In the genomic region with DNA sequence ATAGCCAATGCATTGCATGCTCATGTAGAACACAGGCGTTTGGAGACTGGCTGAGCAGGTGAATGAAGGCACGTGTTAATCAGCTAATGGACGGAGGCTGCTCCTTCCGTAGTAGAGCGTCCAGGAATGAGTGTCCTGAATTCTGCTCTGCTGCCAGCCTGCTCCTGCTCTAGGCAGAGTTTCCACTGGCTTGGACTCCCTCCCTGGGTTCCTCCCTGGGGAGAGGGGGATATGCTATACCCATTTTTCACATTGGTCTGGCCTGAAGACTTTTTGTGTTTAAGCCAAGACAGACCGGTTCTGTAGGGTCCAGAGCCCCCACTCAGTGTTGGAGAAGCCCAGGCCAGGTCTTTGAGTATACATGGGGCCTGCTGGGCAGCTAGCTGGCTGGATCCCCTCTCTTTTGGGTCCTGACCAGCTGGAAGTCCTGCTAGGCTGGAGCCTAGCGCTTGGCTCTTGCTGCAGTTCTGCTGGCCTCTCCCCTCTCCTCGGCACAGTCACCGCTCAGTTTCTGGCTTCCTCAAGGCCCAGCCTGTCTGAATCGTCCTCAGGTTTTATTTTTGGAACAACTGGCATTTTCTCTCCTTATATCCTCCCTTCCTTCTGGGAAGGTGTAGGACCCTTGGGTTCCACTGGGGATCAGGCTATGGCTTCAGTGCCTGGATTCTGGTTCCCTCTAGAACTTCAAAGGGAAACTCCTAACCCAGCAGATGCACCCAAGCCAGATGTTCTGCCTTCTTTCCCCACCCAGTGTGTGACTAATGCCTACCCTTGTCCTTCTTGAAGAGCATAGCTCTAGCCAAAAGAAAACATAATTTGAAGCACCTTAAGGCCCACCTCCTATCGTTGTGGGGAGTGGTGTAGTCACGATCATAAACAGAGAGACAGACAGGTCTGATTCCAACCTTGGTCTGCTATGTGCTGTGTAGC, we compare ENCODE assay signal across 11 mouse cellular contexts. TPM values are rescaled to one million over a fixed set of nuclear protein-coding genes. Genes with fewer than 3 reads are reported as not detected.
DNase-seq lines count a peak whose midpoint lies in the region; ATAC-seq and TF ChIP-seq lines count a peak whose summit lies in the region.
"Had no signal": no experiment of that assay in that cellular context is flagged by ENCODE, and none has a peak within 500 bp of the region (broad histone marks: within the 10 kb centered on the region; RNA-seq: fewer than 3 reads in every experiment).

No protein-coding gene starts in this region.

- no peak overlapping the region for H3K9ac ChIP-seq in kidney, embryonic 16.5 days (replicated peaks; ENCODE audit: low read length)
- no peak overlapping the region for H3K9ac ChIP-seq in intestine, embryonic 16.5 days (ENCODE audit: low read depth, low read length)
- H3K9ac ChIP-seq: midbrain, embryonic 13.5 days had no signal

- no peaks in the 10 kb centered on the region for H3K9me3 ChIP-seq in kidney, embryonic 16.5 days (ENCODE audit: low read length)
- H3K9me3 ChIP-seq in embryonic facial prominence, embryonic 10.5 days: no peaks in the 10 kb centered on the region
- H3K9me3 ChIP-seq in intestine, embryonic 16.5 days (ENCODE audit: control insufficient read depth, low read length): no peaks in the 10 kb centered on the region
- H3K9me3 ChIP-seq: hindbrain, embryonic 10.5 days; midbrain, embryonic 13.5 days had no signal

- no peaks in the 10 kb centered on the region for H3K36me3 ChIP-seq in kidney, embryonic 16.5 days (ENCODE audit: insufficient read depth, low read length)
- no peaks in the 10 kb centered on the region for H3K36me3 ChIP-seq in kidney, adult 2 months (ENCODE audit: control insufficient read depth, insufficient read depth, low read length)
- H3K36me3 ChIP-seq in embryonic facial prominence, embryonic 10.5 days (replicated peaks): no peaks in the 10 kb centered on the region
- H3K36me3 ChIP-seq in intestine, embryonic 16.5 days (ENCODE audit: control insufficient read depth, insufficient read depth, low read length): no peaks in the 10 kb centered on the region
- H3K36me3 ChIP-seq: hindbrain, embryonic 10.5 days; midbrain, embryonic 13.5 days had no signal

- H3K27me3 ChIP-seq in kidney, embryonic 16.5 days (ENCODE audit: insufficient read depth, low read length): no peaks in the 10 kb centered on the region
- H3K27me3 ChIP-seq in kidney, adult 2 months (replicated peaks; ENCODE audit: control insufficient read depth, insufficient read depth, low read length): no peaks in the 10 kb centered on the region
- H3K27me3 ChIP-seq in embryonic facial prominence, embryonic 10.5 days (replicated peaks; ENCODE audit: low read depth, poor library complexity, severe bottlenecking): peaks cover 22% of the 10 kb centered on the region
- no peaks in the 10 kb centered on the region for H3K27me3 ChIP-seq in intestine, embryonic 16.5 days (replicated peaks; ENCODE audit: control insufficient read depth, insufficient read depth, low read length)

- DNase-seq in adrenal gland, postnatal 10 days: peak; percentile 50
- DNase-seq in adrenal gland, adult 8-10 months: no peak
- DNase-seq in kidney, adult 2 months: no peak
- no peak for DNase-seq in embryonic facial prominence, embryonic 10.5 days (ENCODE audit: low spot score)
- no peak for DNase-seq in thymus, postnatal 36 days
- DNase-seq in c-Kit-positive CD71-positive TER-119-positive erythroid progenitor cells, embryonic 14.5 days (ENCODE audit: low spot score): no peak

- TF ChIP-seq CTCF in kidney, adult 2 months (conservative IDR thresholded peaks at IDR 0.05; ENCODE audit: insufficient read depth, insufficient read length, low read depth, low read length): no peak

- TF ChIP-seq POLR2A in kidney, adult 2 months (IDR thresholded peaks at IDR 0.05; ENCODE audit: low read depth, low read length): no peak

- peak overlapping the region; percentile 75 for H3K27ac ChIP-seq in kidney, embryonic 16.5 days (ENCODE audit: low read length)
- no peak overlapping the region for H3K27ac ChIP-seq in kidney, adult 2 months (ENCODE audit: insufficient read depth, low read depth, low read length)
- H3K27ac ChIP-seq in embryonic facial prominence, embryonic 10.5 days (replicated peaks): no peak overlapping the region
- peak overlapping the region; percentile 47 for H3K27ac ChIP-seq in intestine, embryonic 16.5 days (ENCODE audit: low read length)
- H3K27ac ChIP-seq: midbrain, embryonic 13.5 days had no signal

- H3K4me3 ChIP-seq in kidney, embryonic 16.5 days (ENCODE audit: low read length): no peak overlapping the region
- H3K4me3 ChIP-seq in kidney, adult 2 months (ENCODE audit: insufficient read depth, low read depth, low read length): no peak overlapping the region
- H3K4me3 ChIP-seq in embryonic facial prominence, embryonic 10.5 days: 0 out of 2 replicates have a peak overlapping the region, but pooled peaks have one; percentile 1
- H3K4me3 ChIP-seq in intestine, embryonic 16.5 days (ENCODE audit: low read length): no peak overlapping the region
- H3K4me3 ChIP-seq: hindbrain, embryonic 10.5 days; midbrain, embryonic 13.5 days had no signal

- H3K4me2 ChIP-seq in kidney, embryonic 16.5 days (replicated peaks; ENCODE audit: low read depth, low read length): no peak overlapping the region
- H3K4me2 ChIP-seq in intestine, embryonic 16.5 days (ENCODE audit: low read depth, low read length): no peak overlapping the region
- H3K4me2 ChIP-seq: liver, embryonic 11.5 days; midbrain, embryonic 13.5 days had no signal

- H3K4me1 ChIP-seq in kidney, embryonic 16.5 days (ENCODE audit: insufficient read depth, low read length): peaks cover 55% of the 10 kb centered on the region
- 0 out of 2 replicates have a peak, but pooled peaks cover 11% of the 10 kb centered on the region for H3K4me1 ChIP-seq in kidney, adult 2 months (ENCODE audit: control insufficient read depth, insufficient read depth, low read length)
- peaks cover 50% of the 10 kb centered on the region for H3K4me1 ChIP-seq in embryonic facial prominence, embryonic 10.5 days
- peaks cover 39% of the 10 kb centered on the region for H3K4me1 ChIP-seq in intestine, embryonic 16.5 days (ENCODE audit: control insufficient read depth, insufficient read depth, low read length)

- WGBS in kidney, embryonic 16.5 days: 76% methylated on average over 12 of the region's 12 CpGs
- 85% methylated on average over 12 of the region's 12 CpGs for WGBS in kidney, adult 2 months
- 84% methylated on average over 12 of the region's 12 CpGs for WGBS in embryonic facial prominence, embryonic 10.5 days
- 75% methylated on average over 12 of the region's 12 CpGs for WGBS in intestine, embryonic 16.5 days

- no peak for ATAC-seq in kidney, embryonic 16.5 days (ENCODE audit: low FRiP score, low TSS enrichment)
- no peak for ATAC-seq in intestine, embryonic 16.5 days
- ATAC-seq: midbrain, embryonic 13.5 days had no signal

RNA-seq across cellular contexts. Expression of gene Creb3l1, which starts 12.6 kb away (rescaled TPM):
- total RNA-seq in adrenal gland, postnatal 10 days (2021): 10 to 100 TPM; 11.7 to 16.7 TPM
- 10 to 100 TPM in 2 of 4 experiments, 1 to 10 TPM in 2; 5.2 to 22.4 (median 9.8) TPM for total RNA-seq in adrenal gland, adult 8-10 months (2022)
- 12.3 and 14.9 TPM in 2 replicates for polyA plus RNA-seq in kidney, embryonic 16.5 days (2015; fragmentation: Nextera tagmentation; extraction: Ambion mirVana)
- 6.7 and 8.9 TPM in 2 replicates for polyA plus RNA-seq in kidney, adult 2 months (2012; rRNA removed)
- polyA plus RNA-seq in embryonic facial prominence, embryonic 10.5 days (2016; fragmentation: Nextera tagmentation; extraction: Ambion mirVana): 0.93 and 1.0 TPM in 2 replicates
- 16.6 and 17.6 TPM in 2 replicates for polyA plus RNA-seq in intestine, embryonic 16.5 days (2015; fragmentation: Nextera tagmentation; extraction: Ambion mirVana)

RNA-seq across cellular contexts. Expression of gene Dgkz, which starts 36.0 kb away (rescaled TPM):
- total RNA-seq in adrenal gland, postnatal 10 days (2021): 10 to 100 TPM; 64.4 to 72.1 TPM
- total RNA-seq in adrenal gland, adult 8-10 months (2022): 10 to 100 TPM; 47.7 to 87.4 (median 66.3) TPM
- 52.0 and 52.1 TPM in 2 replicates for polyA plus RNA-seq in kidney, embryonic 16.5 days (2015; fragmentation: Nextera tagmentation; extraction: Ambion mirVana)
- 106 and 119 TPM in 2 replicates for polyA plus RNA-seq in kidney, adult 2 months (2012; rRNA removed)
- 42.1 and 45.0 TPM in 2 replicates for polyA plus RNA-seq in embryonic facial prominence, embryonic 10.5 days (2016; fragmentation: Nextera tagmentation; extraction: Ambion mirVana)
- polyA plus RNA-seq in intestine, embryonic 16.5 days (2015; fragmentation: Nextera tagmentation; extraction: Ambion mirVana): 46.4 and 66.7 TPM in 2 replicates

Comparison
In these comparisons a context has a peak if more than half of its experiments do, and no peak if none do; other contexts are left out.
1. H3K27ac ChIP-seq: peak in kidney, embryonic 16.5 days (single experiment) and intestine, embryonic 16.5 days (single experiment); none in kidney, adult 2 months (single experiment) and embryonic facial prominence, embryonic 10.5 days (single experiment).